Mouse (Mus musculus): ENCODE results near the gene Zfp609. TPM values are rescaled to one million over a fixed set of nuclear protein-coding genes. Genes with fewer than 3 reads are reported as not detected.
"Not testable (repeated sequence)": the region's sequence is repeated elsewhere in the genome, so short reads cannot be mapped to it uniquely, and the experiment has no call there.

The Zfp609 gene
- polyA plus RNA-seq, 1 experiment from 2014 or later, result 4.9 TPM

- 61% methylated on average over 4 of the region's 4 CpGs for WGBS
- H3K9ac ChIP-seq, result no peak overlapping the region
- 0 out of 2 replicates have a peak overlapping the region, but pooled peaks have one; percentile 59 for H3K4me2 ChIP-seq
- peaks cover 4% of the 10 kb centered on the region for H3K36me3 ChIP-seq
- peaks cover 91% of the 10 kb centered on the region for H3K4me1 ChIP-seq
- no peaks in the 10 kb centered on the region for H3K27me3 ChIP-seq (replicated peaks)
- peak overlapping the region; percentile 21; the same call in 1 of the 2 replicates for H3K27ac ChIP-seq (replicated peaks)
- H3K9me3 ChIP-seq, result no peaks in the 10 kb centered on the region
- H3K4me3 ChIP-seq, result no peak overlapping the region
- ATAC-seq (ENCODE audit: extremely low read depth, insufficient number of reproducible peaks, low FRiP score, low TSS enrichment), result no peak
Observed at GRCm38 (mm10) chr9:65788556-65788955, 38.8 kb downstream of the Zfp609 start.

- Histone ChIP-seq H3K9ac (peak overlapping the region; percentile 67), H3K27me3 (replicated peaks) (no peaks in the 10 kb centered on the region), H3K4me1 (peaks cover 92% of the 10 kb centered on the region), H3K4me3 (peak overlapping the region; percentile 27; the same call in 1 of the 2 replicates), H3K36me3 (no peaks in the 10 kb centered on the region), H3K4me2 (peak overlapping the region; percentile 59), H3K27ac (replicated peaks) (peak overlapping the region; percentile 84), H3K9me3 (no peaks in the 10 kb centered on the region)
- 39% methylated on average over 4 of the region's 4 CpGs for WGBS
- no peak for ATAC-seq (ENCODE audit: extremely low read depth, insufficient number of reproducible peaks, low FRiP score, low TSS enrichment)
Observed at GRCm38 (mm10) chr9:65787829-65788344, 39.5 kb downstream of the Zfp609 start.

GRCm38 (mm10) chr9:65786885-65787787 is 40.2 kb downstream of the Zfp609 start:
- H3K27ac ChIP-seq (replicated peaks), result peak overlapping the region; percentile 84
- H3K27me3 ChIP-seq (replicated peaks), result no peaks in the 10 kb centered on the region
- WGBS, result 17% methylated on average over 8 of the region's 8 CpGs
- H3K4me1 ChIP-seq, result peaks cover 87% of the 10 kb centered on the region
- H3K36me3 ChIP-seq, result no peaks in the 10 kb centered on the region
- peak overlapping the region; percentile 67 for H3K9ac ChIP-seq
- H3K4me2 ChIP-seq, result peak overlapping the region; percentile 59
- ATAC-seq (ENCODE audit: extremely low read depth, insufficient number of reproducible peaks, low FRiP score, low TSS enrichment), result no peak
- peak overlapping the region; percentile 27 for H3K4me3 ChIP-seq
- no peaks in the 10 kb centered on the region for H3K9me3 ChIP-seq

GRCm38 (mm10) chr9:65785772-65786368 is 41.5 kb downstream of the Zfp609 start:
- H3K4me1 ChIP-seq, result peaks cover 74% of the 10 kb centered on the region
- H3K9me3 ChIP-seq, result no peaks in the 10 kb centered on the region
- no peak for ATAC-seq (ENCODE audit: extremely low read depth, insufficient number of reproducible peaks, low FRiP score, low TSS enrichment)
- no peaks in the 10 kb centered on the region for H3K36me3 ChIP-seq
- H3K27me3 ChIP-seq (replicated peaks), result no peaks in the 10 kb centered on the region
- no peak overlapping the region for H3K4me3 ChIP-seq
- WGBS, result 34% methylated on average over 4 of the region's 4 CpGs
- 0 out of 2 replicates have a peak overlapping the region, but pooled peaks have one; percentile 9 for H3K27ac ChIP-seq (replicated peaks)
- peak overlapping the region; percentile 59; the same call in 1 of the 2 replicates for H3K4me2 ChIP-seq
- H3K9ac ChIP-seq, result no peak overlapping the region

- WGBS, result 87% methylated on average over 3 of the region's 3 CpGs
- H3K4me2 ChIP-seq; H3K9me3 ChIP-seq; H3K9ac ChIP-seq; H3K36me3 ChIP-seq; ATAC-seq (ENCODE audit: extremely low read depth, insufficient number of reproducible peaks, low FRiP score, low TSS enrichment); H3K4me3 ChIP-seq; H3K27ac ChIP-seq (replicated peaks); H3K27me3 ChIP-seq (replicated peaks): not testable (repeated sequence)
- H3K4me1 ChIP-seq, result peaks cover 40% of the 10 kb centered on the region
Observed at GRCm38 (mm10) chr9:65779619-65780018, 47.7 kb downstream of the Zfp609 start.

GRCm38 (mm10) chr9:65776874-65777432 is 50.4 kb downstream of the Zfp609 start:
- Histone ChIP-seq H3K36me3 (peaks cover 13% of the 10 kb centered on the region), H3K4me3 (no peak overlapping the region), H3K27me3 (replicated peaks) (no peaks in the 10 kb centered on the region), H3K9ac (no peak overlapping the region), H3K27ac (replicated peaks) (no peak overlapping the region), H3K9me3 (0 out of 2 replicates have a peak, but pooled peaks cover 3% of the 10 kb centered on the region), H3K4me2 (no peak overlapping the region), H3K4me1 (peaks cover 25% of the 10 kb centered on the region)
- ATAC-seq (ENCODE audit: extremely low read depth, insufficient number of reproducible peaks, low FRiP score, low TSS enrichment), result no peak
- WGBS, result 18% methylated on average over 1 of the region's 1 CpGs

GRCm38 (mm10) chr9:65776137-65776872 is 51.1 kb downstream of the Zfp609 start:
- Histone ChIP-seq H3K4me2 (no peak overlapping the region), H3K4me3 (no peak overlapping the region), H3K9me3 (0 out of 2 replicates have a peak, but pooled peaks cover 3% of the 10 kb centered on the region), H3K27ac (replicated peaks) (no peak overlapping the region; the same call in 1 of the 2 replicates), H3K4me1 (peaks cover 30% of the 10 kb centered on the region), H3K9ac (no peak overlapping the region), H3K36me3 (peaks cover 13% of the 10 kb centered on the region), H3K27me3 (replicated peaks) (no peaks in the 10 kb centered on the region)
- no peak for ATAC-seq (ENCODE audit: extremely low read depth, insufficient number of reproducible peaks, low FRiP score, low TSS enrichment)
- 24% methylated on average over 8 of the region's 8 CpGs for WGBS

- ATAC-seq (ENCODE audit: extremely low read depth, insufficient number of reproducible peaks, low FRiP score, low TSS enrichment), result no peak
- peaks cover 35% of the 10 kb centered on the region for H3K4me1 ChIP-seq
- H3K4me2 ChIP-seq, result no peak overlapping the region
- WGBS, result 90% methylated on average over 7 of the region's 7 CpGs
- no peak overlapping the region for H3K27ac ChIP-seq (replicated peaks)
- H3K4me3 ChIP-seq, result no peak overlapping the region
- H3K36me3 ChIP-seq, result peaks cover 13% of the 10 kb centered on the region
- H3K27me3 ChIP-seq (replicated peaks), result no peaks in the 10 kb centered on the region
- no peak overlapping the region for H3K9ac ChIP-seq
- H3K9me3 ChIP-seq, result 0 out of 2 replicates have a peak, but pooled peaks cover 3% of the 10 kb centered on the region
Observed at GRCm38 (mm10) chr9:65773783-65774182, 53.6 kb downstream of the Zfp609 start.

- 20% methylated on average over 11 of the region's 11 CpGs for WGBS
Observed at GRCm38 (mm10) chr9:65771011-65771664, 56.2 kb downstream of the Zfp609 start.

GRCm38 (mm10) chr9:65762728-65763127 is 64.6 kb downstream of the Zfp609 start:
- Histone ChIP-seq H3K4me1 (peaks cover 23% of the 10 kb centered on the region), H3K27ac (replicated peaks) (no peak overlapping the region), H3K36me3 (peaks cover 4% of the 10 kb centered on the region; the same call in 1 of the 2 replicates), H3K4me3 (no peak overlapping the region), H3K27me3 (replicated peaks) (no peaks in the 10 kb centered on the region), H3K9me3 (no peaks in the 10 kb centered on the region), H3K9ac (no peak overlapping the region), H3K4me2 (no peak overlapping the region)
- ATAC-seq (ENCODE audit: extremely low read depth, insufficient number of reproducible peaks, low FRiP score, low TSS enrichment), result no peak
- 79% methylated on average over 4 of the region's 4 CpGs for WGBS

More at GRCm38 (mm10) chr9:65771011-65771664, 56.2 kb downstream of the Zfp609 start:
- peaks cover 13% of the 10 kb centered on the region for H3K36me3 ChIP-seq
- H3K4me1 ChIP-seq, result peaks cover 27% of the 10 kb centered on the region
- no peak for ATAC-seq (ENCODE audit: extremely low read depth, insufficient number of reproducible peaks, low FRiP score, low TSS enrichment)
- H3K27me3 ChIP-seq (replicated peaks), result no peaks in the 10 kb centered on the region
- no peak overlapping the region for H3K27ac ChIP-seq (replicated peaks)
- no peak overlapping the region for H3K4me3 ChIP-seq
- H3K9me3 ChIP-seq, result 0 out of 2 replicates have a peak, but pooled peaks cover 3% of the 10 kb centered on the region
- peak overlapping the region; percentile 25; the same call in 1 of the 2 replicates for H3K9ac ChIP-seq
- no peak overlapping the region for H3K4me2 ChIP-seq
